Mouse (Mus musculus) c-Kit-negative CD71-positive TER-119-positive erythroid progenitor cells, embryonic 14.5 days (primary cell): ENCODE results near the gene Synj2.

Experiments used
- DNase-seq: peaks from one replicate; pipeline ENCODE4 v3.0.0-alpha.2; 2013; ENCODE audit warnings: low read depth, low spot score

The Synj2 gene

GRCm38 (mm10) chr17:5941230-5942043 lies at the start of gene Synj2:
Synj2 (plus strand) TSS chr17:5941280.
- DNase-seq = no peak

- no peak for DNase-seq
Measured at GRCm38 (mm10) chr17:5891933-5892683, 49.0 kb upstream of the Synj2 start.

- no peak for DNase-seq
Measured at GRCm38 (mm10) chr17:5893092-5893491, 48.0 kb upstream of the Synj2 start.

- no peak for DNase-seq
Measured at GRCm38 (mm10) chr17:5893574-5894148, 47.4 kb upstream of the Synj2 start.

GRCm38 (mm10) chr17:5896066-5896465 lies 45.0 kb upstream of the Synj2 start:
- no peak for DNase-seq

GRCm38 (mm10) chr17:5896607-5897006 lies 44.5 kb upstream of the Synj2 start:
- DNase-seq = no peak

- no peak for DNase-seq
Measured at GRCm38 (mm10) chr17:5897326-5898200, 43.5 kb upstream of the Synj2 start.

GRCm38 (mm10) chr17:5899251-5899650 lies 41.8 kb upstream of the Synj2 start:
- DNase-seq = no peak

GRCm38 (mm10) chr17:5901381-5901780 lies 39.7 kb upstream of the Synj2 start:
- DNase-seq = no peak

GRCm38 (mm10) chr17:5903630-5904301 lies 37.3 kb upstream of the Synj2 start:
- DNase-seq = no peak

GRCm38 (mm10) chr17:5909681-5910080 lies 31.4 kb upstream of the Synj2 start:
- no peak for DNase-seq

- no peak for DNase-seq
Measured at GRCm38 (mm10) chr17:5911591-5911990, 29.5 kb upstream of the Synj2 start.

GRCm38 (mm10) chr17:5912797-5913196 lies 28.3 kb upstream of the Synj2 start:
- no peak for DNase-seq

GRCm38 (mm10) chr17:5914217-5914616 lies 26.9 kb upstream of the Synj2 start:
- no peak for DNase-seq

GRCm38 (mm10) chr17:5921954-5922353 lies 19.1 kb upstream of the Synj2 start:
- DNase-seq = no peak

- DNase-seq = no peak
Measured at GRCm38 (mm10) chr17:5923281-5923680, 17.8 kb upstream of the Synj2 start.

GRCm38 (mm10) chr17:5924238-5924637 lies 16.8 kb upstream of the Synj2 start:
- no peak for DNase-seq

GRCm38 (mm10) chr17:5926710-5927109 lies 14.4 kb upstream of the Synj2 start:
- DNase-seq = no peak

- no peak for DNase-seq
Measured at GRCm38 (mm10) chr17:5929031-5929430, 12.0 kb upstream of the Synj2 start.

GRCm38 (mm10) chr17:5932161-5932560 lies 8.9 kb upstream of the Synj2 start:
- DNase-seq = no peak
